Comparison of ENCODE assay signal across 20 mouse cellular contexts in the genomic region with DNA sequence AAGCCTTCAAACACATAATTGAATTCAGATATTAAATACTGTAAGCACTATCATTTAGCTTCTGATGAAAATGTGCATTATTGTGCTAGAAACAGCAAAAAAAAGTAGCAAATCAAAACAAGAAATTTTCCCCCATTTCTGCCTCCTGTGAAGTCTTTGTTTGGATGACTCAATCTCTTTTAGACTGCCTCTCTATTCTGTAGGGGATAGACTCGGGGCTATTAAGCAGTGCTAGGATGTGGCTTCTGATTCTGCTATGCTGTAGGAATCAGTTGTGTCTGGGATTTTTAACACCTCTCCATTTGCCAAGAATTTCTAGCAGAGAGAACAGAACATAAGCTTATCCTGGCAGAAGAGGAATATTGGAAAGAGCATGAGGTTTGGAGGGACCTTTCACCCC.
"Had no signal": no experiment of that assay in that cellular context is flagged by ENCODE, and none has a peak within 500 bp of the region (broad histone marks: within the 10 kb centered on the region; RNA-seq: fewer than 3 reads in every experiment).

No protein-coding gene starts in this region.

- H3K36me3 ChIP-seq: kidney, embryonic 15.5 days; limb, embryonic 12.5 days; limb, embryonic 15.5 days; midbrain, embryonic 13.5 days; neural tube, embryonic 12.5 days had no signal

- ATAC-seq: liver, postnatal 0 days; lung, postnatal 0 days; midbrain, embryonic 13.5 days; midbrain, embryonic 16.5 days had no signal

- H3K27ac ChIP-seq: kidney, embryonic 15.5 days; limb, embryonic 12.5 days; limb, embryonic 15.5 days; liver, embryonic 14.5 days; macrophage; neural tube, embryonic 12.5 days had no signal

- H3K9me3 ChIP-seq: kidney, embryonic 15.5 days; limb, embryonic 12.5 days; limb, embryonic 15.5 days; midbrain, embryonic 13.5 days; neural tube, embryonic 12.5 days had no signal

- H3K4me2 ChIP-seq: kidney, embryonic 15.5 days; limb, embryonic 12.5 days; limb, embryonic 15.5 days; liver, embryonic 11.5 days; lung, embryonic 14.5 days; midbrain, embryonic 13.5 days; neural tube, embryonic 12.5 days had no signal

- H3K4me3 ChIP-seq: kidney, embryonic 15.5 days; limb, embryonic 12.5 days; limb, embryonic 15.5 days; midbrain, embryonic 13.5 days; neural tube, embryonic 12.5 days had no signal

- H3K27me3 ChIP-seq: kidney, embryonic 15.5 days; limb, embryonic 12.5 days; limb, embryonic 15.5 days; midbrain, embryonic 13.5 days; neural tube, embryonic 12.5 days had no signal

- H3K4me1 ChIP-seq: kidney, embryonic 15.5 days; limb, embryonic 12.5 days; limb, embryonic 15.5 days had no signal

- H3K9ac ChIP-seq: kidney, embryonic 15.5 days; limb, embryonic 12.5 days; limb, embryonic 15.5 days; liver, embryonic 14.5 days; liver, postnatal 0 days; lung, embryonic 14.5 days; midbrain, embryonic 13.5 days; neural tube, embryonic 12.5 days had no signal

- DNase-seq: kidney, adult 8-10 months; kidney, postnatal 10 days; kidney, postnatal 36 days; left cerebral cortex, postnatal 4 days; liver, postnatal 0 days; lung, embryonic 14.5 days; retina, postnatal 1 day; right cerebral cortex, postnatal 25 days; thymus, adult 18-20 months; thymus, postnatal 36 days had no signal
